Mouse (Mus musculus) liver, postnatal 0 days (tissue): Measurements from ENCODE around the gene Nkx2-5. TPM values are rescaled to one million over a fixed set of nuclear protein-coding genes. Genes with fewer than 3 reads are reported as not detected.

Source experiments
- ATAC-seq: fragments of 200-750 bp; cut with Nextera tagmentation; 2 replicates; pipeline ENCODE4 v1.8.0; 2017; ENCODE audit warnings: mild to moderate bottlenecking, moderate library complexity
- DNase-seq: peaks from one replicate; pipeline ENCODE4 v3.0.0-alpha.2; 2016
- H3K27ac ChIP-seq: fragments of 300-500 bp; sonication (generic); 2 replicates; pipeline ENCODE4 v1.5.1; 2014; ENCODE audit warnings: antibody characterized with exemption, moderate library complexity, mild to moderate bottlenecking, low read depth
- H3K27me3 ChIP-seq: fragments of 300-500 bp; sonication (generic); 2 replicates; pipeline ENCODE4 v1.6.1; 2014; ENCODE audit warnings: low read length, control low read depth, mixed read lengths; ENCODE audit not compliant: insufficient read depth
- H3K36me3 ChIP-seq: fragments of 300-500 bp; sonication (generic); replicated peaks from 2 replicates; pipeline ENCODE4 v1.6.1; 2014; ENCODE audit warnings: mild to moderate bottlenecking, control low read depth, low read length, moderate library complexity, mixed read lengths; ENCODE audit not compliant: insufficient read depth
- H3K4me1 ChIP-seq: fragments of 300-500 bp; sonication (generic); 2 replicates; pipeline ENCODE4 v1.6.1; 2014; ENCODE audit warnings: antibody characterized with exemption, mild to moderate bottlenecking, control low read depth; ENCODE audit not compliant: insufficient read depth
- H3K4me2 ChIP-seq: fragments of 300-500 bp; sonication (generic); 2 replicates; pipeline ENCODE4 v1.6.1; 2014; ENCODE audit warnings: low read depth, mild to moderate bottlenecking, low read length, moderate library complexity, mixed read lengths
- H3K4me3 ChIP-seq: fragments of 300-500 bp; sonication (generic); 2 replicates; pipeline ENCODE4 v1.5.1; 2014; ENCODE audit warnings: low read depth, low read length
- H3K9ac ChIP-seq: fragments of 300-500 bp; sonication (generic); replicated peaks from 2 replicates; pipeline ENCODE4 v1.6.1; 2014; ENCODE audit warnings: mild to moderate bottlenecking, moderate library complexity
- H3K9me3 ChIP-seq: fragments of 300-500 bp; sonication (generic); 2 replicates; pipeline ENCODE4 v1.6.1; 2016; ENCODE audit warnings: mild to moderate bottlenecking, control low read depth, low read length, mixed read lengths
- CTCF ChIP-seq: sonication (generic); IDR thresholded peaks from 2 replicates; pipeline ENCODE4 v1.5.1; 2016; ENCODE audit warnings: antibody characterized with exemption, low read depth
- EP300 ChIP-seq: IDR thresholded peaks from 2 replicates; pipeline ENCODE4 v1.6.1; 2016; ENCODE audit warnings: antibody characterized with exemption, low read depth, mild to moderate bottlenecking
- WGBS: fragments of 180-500 bp; shearing (Covaris S2); extraction: QIAGEN DNeasy Blood & Tissue Kit; methylation state at CpG from one replicate; pipeline ENCODE4 v1.1.7; 2014; ENCODE audit not compliant: insufficient replicate concordance; 5-methylcytosine and 5-hydroxymethylcytosine counted together
- polyA plus RNA-seq: library from polyadenylated mRNA; unstranded; fragments of >200 nt; fragmentation: Nextera tagmentation; extraction: Ambion mirVana; gene quantifications from 2 replicates; pipeline ENCODE4 v1.2.1, GENCODE M21; 2015

Gene Nkx2-5
- polyA plus RNA-seq, 1 experiment from 2014 or later, result not detected

DNA sequence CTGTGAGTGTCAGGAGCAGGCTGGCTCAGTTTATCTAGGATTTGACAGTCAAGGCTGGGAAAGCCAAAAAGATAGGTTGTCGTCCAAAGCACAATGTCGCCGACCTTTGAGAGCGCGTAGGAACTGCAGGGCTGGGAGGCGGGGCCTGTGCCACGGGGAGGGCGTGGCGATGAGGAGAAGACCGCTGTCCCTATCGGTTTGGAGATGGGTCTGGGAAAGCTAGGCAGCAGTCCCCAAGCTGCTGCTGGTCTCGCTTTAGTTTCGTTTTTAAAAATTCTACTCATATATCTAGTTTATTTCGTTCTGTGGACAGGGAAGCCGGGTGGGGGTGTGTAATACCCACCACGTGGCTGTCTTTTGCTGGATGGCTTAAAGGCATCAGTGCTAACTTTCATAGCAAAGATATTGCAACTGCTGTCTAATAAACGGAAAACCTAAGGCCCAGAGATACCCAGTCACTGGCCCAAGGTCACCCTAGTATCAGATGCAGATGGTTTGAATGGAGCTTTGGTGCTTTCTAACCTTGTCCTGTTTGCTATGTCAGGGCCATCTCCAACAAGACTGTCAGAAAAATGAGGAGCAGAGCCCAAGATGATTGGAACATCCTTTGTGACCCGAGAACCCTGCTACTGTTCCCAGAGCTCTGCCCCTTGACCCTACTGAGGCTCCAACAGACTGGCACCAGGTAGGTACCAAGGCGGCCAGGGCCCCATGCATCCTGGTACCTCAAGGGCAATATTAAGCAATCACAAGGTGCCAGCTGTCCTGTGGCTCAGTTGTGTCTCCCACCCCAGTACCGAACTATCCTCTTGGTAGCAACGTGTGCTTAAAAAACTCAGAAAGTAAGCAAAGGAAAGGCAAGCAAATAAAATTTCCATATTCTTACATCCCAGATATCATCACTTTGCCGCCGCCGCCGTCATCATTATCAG is 40.5 kb upstream of the Nkx2-5 start:
- ATAC-seq, result peak; percentile 76
- peak overlapping the region; percentile 79 for H3K4me2 ChIP-seq
- H3K27me3 ChIP-seq, result no peaks in the 10 kb centered on the region
- H3K9ac ChIP-seq, result peak overlapping the region; percentile 23; the same call in 1 of the 2 replicates
- no peaks in the 10 kb centered on the region for H3K36me3 ChIP-seq
- DNase-seq, result peak; percentile 89
- H3K9me3 ChIP-seq, result no peaks in the 10 kb centered on the region
- 11% methylated on average over 25 of the region's 25 CpGs for WGBS
- H3K4me3 ChIP-seq, result peak overlapping the region; percentile 44
- peaks cover 18% of the 10 kb centered on the region for H3K4me1 ChIP-seq
- peak; percentile 77 for TF ChIP-seq CTCF
- TF ChIP-seq EP300, result no peak
- H3K27ac ChIP-seq, result peak overlapping the region; percentile 12; the same call in 1 of the 2 replicates

DNA sequence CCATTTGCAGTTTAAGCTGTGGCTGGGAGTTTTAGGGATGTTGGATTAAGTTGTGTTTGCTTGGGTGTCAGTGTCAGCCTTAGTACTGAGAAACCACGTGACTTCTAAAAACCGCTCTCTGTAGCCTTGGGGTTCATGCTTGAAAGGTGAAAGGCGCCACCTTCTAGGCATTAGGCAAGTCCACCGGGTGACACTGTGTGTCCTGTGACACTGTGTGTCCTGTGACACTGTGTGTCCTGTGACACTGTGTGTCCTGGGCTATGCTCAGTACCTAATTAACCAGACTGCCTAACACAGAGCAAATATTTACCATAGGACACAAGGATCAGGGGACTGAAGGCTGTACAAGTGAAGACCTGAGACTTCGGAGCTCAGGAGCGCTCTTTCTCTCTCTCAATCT is 38.8 kb upstream of the Nkx2-5 start:
- no peak overlapping the region for H3K27ac ChIP-seq
- no peaks in the 10 kb centered on the region for H3K36me3 ChIP-seq
- H3K9ac ChIP-seq, result no peak overlapping the region
- peaks cover 2% of the 10 kb centered on the region; the same call in 1 of the 2 replicates for H3K9me3 ChIP-seq
- H3K27me3 ChIP-seq, result no peaks in the 10 kb centered on the region
- H3K4me3 ChIP-seq, result no peak overlapping the region
- WGBS, result 77% methylated on average over 6 of the region's 6 CpGs
- DNase-seq (no peak), ATAC-seq (peak; percentile 62)
- no peak overlapping the region for H3K4me2 ChIP-seq
- TF ChIP-seq CTCF, result no peak
- TF ChIP-seq EP300, result no peak
- peaks cover 18% of the 10 kb centered on the region for H3K4me1 ChIP-seq

DNA sequence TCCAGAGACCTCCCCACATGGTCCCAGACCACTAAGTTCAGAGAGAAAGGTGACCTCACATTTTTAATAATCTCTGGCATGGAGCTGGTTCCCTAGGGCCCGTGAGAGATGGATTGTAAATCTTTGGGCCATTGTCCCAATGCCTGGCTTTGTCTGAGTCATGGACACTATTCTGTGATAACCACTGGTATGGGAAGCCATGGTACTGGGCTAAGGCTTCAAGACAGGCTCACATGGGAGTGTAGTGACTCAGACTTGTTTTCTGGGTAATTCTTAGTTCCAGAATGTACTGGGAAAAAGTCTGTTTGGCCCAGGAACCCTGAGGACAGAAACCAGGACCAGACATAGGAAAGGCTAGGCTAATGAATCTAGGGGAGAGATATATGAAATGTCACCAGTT is 37.9 kb upstream of the Nkx2-5 start:
- Histone ChIP-seq H3K27ac (no peak overlapping the region), H3K9ac (no peak overlapping the region), H3K4me2 (no peak overlapping the region), H3K4me1 (peaks cover 18% of the 10 kb centered on the region), H3K9me3 (peaks cover 2% of the 10 kb centered on the region; the same call in 1 of the 2 replicates), H3K36me3 (no peaks in the 10 kb centered on the region), H3K27me3 (no peaks in the 10 kb centered on the region), H3K4me3 (no peak overlapping the region)
- DNase-seq, result no peak
- TF ChIP-seq CTCF (no peak), EP300 (no peak)
- no peak for ATAC-seq
- WGBS, result 77% methylated on average over 1 of the region's 1 CpGs

DNA sequence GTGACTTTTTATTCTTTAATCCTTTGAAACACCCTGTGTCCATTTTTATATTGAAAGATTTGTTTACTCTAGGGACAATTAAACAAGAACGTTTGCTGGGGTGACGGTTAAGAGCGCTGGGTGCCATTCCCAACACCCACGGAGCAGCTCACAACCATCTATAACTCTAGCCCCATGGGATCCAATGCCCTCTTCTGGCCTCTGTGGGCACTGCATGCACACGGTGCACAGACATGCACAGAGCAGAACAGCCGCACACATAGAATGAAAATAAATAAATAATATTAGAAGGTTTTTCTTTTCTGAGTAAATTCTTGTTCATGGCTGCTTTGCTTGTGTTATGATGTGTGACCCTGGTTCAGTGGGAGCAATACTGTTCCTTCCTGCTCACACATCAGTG is 34.4 kb upstream of the Nkx2-5 start:
- Histone ChIP-seq H3K9me3 (peaks cover 2% of the 10 kb centered on the region; the same call in 1 of the 2 replicates), H3K4me2 (no peak overlapping the region), H3K4me3 (no peak overlapping the region), H3K9ac (no peak overlapping the region), H3K36me3 (no peaks in the 10 kb centered on the region), H3K27me3 (no peaks in the 10 kb centered on the region), H3K4me1 (peaks cover 4% of the 10 kb centered on the region; the same call in 1 of the 2 replicates), H3K27ac (no peak overlapping the region)
- TF ChIP-seq CTCF (peak; percentile 35), EP300 (no peak)
- DNase-seq (no peak), ATAC-seq (no peak)
- 82% methylated on average over 6 of the region's 6 CpGs for WGBS

DNA sequence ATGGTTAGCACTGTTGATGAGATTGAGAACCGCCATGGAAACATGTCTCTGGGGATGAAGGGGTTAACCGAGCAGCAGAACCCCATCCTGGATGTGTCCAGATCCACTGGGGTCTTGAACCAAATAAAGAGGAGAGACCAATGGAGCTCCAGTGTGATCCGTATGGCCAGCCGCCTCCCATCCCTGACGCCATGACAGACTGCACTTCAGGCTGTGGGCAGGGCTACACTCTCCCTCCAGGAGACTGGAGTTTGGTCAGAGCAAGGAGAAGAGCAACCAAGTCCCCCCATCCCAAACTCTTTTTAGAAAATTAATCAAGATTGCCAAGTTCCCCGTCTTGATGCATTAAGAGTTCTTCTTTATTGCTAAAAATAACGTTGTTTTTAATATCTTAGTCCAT is 33.1 kb upstream of the Nkx2-5 start:
- no peak for DNase-seq
- H3K4me2 ChIP-seq, result no peak overlapping the region

DNA sequence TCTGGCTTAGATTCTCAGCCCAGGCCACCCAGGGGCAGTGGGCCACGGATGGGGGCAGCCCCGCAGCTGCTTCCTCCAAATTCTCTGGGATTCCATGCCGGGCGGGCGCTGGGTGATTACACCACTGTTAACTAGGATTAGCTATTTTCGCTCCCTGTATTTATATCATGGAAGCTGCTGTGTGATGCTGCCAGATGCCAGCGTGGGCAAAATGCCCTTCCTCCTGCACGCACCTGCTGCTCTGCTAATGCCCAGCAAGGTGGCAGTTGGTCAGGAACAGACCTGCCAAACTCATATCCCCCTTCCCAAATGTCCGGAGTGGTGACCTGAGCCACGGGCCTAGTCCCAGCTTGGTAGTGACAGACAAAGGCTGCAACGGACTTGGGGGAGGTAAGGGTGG is 29.7 kb upstream of the Nkx2-5 start:
- WGBS, result 74% methylated on average over 11 of the region's 11 CpGs
- H3K4me2 ChIP-seq, result no peak overlapping the region
- H3K27me3 ChIP-seq, result no peaks in the 10 kb centered on the region
- no peaks in the 10 kb centered on the region for H3K36me3 ChIP-seq
- H3K27ac ChIP-seq, result no peak overlapping the region
- H3K4me1 ChIP-seq, result no peaks in the 10 kb centered on the region
- H3K9ac ChIP-seq, result no peak overlapping the region
- peaks cover 2% of the 10 kb centered on the region; the same call in 1 of the 2 replicates for H3K9me3 ChIP-seq
- ATAC-seq, result no peak
- DNase-seq, result no peak
- no peak for TF ChIP-seq CTCF
- TF ChIP-seq EP300, result no peak
- H3K4me3 ChIP-seq, result no peak overlapping the region

More for the DNA sequence above, 33.1 kb upstream of the Nkx2-5 start:
- H3K9me3 ChIP-seq, result peaks cover 2% of the 10 kb centered on the region; the same call in 1 of the 2 replicates
- TF ChIP-seq EP300, result no peak
- TF ChIP-seq CTCF, result no peak
- no peak overlapping the region for H3K27ac ChIP-seq
- H3K27me3 ChIP-seq, result no peaks in the 10 kb centered on the region
- H3K9ac ChIP-seq, result no peak overlapping the region
- H3K4me3 ChIP-seq, result no peak overlapping the region
- H3K36me3 ChIP-seq, result no peaks in the 10 kb centered on the region
- WGBS, result 77% methylated on average over 7 of the region's 7 CpGs
- H3K4me1 ChIP-seq, result no peaks in the 10 kb centered on the region
- ATAC-seq, result no peak
